Mouse (Mus musculus): Measurements from ENCODE around the gene Arl5a. TPM values are rescaled to one million over a fixed set of nuclear protein-coding genes. Genes with fewer than 3 reads are reported as not detected.
A peak's percentile ranks its signal among the peaks of the same experiment; 100 is the strongest.

Gene Arl5a
- polyA plus RNA-seq, 1 experiment from 2014 or later, result 21.9 TPM

DNA sequence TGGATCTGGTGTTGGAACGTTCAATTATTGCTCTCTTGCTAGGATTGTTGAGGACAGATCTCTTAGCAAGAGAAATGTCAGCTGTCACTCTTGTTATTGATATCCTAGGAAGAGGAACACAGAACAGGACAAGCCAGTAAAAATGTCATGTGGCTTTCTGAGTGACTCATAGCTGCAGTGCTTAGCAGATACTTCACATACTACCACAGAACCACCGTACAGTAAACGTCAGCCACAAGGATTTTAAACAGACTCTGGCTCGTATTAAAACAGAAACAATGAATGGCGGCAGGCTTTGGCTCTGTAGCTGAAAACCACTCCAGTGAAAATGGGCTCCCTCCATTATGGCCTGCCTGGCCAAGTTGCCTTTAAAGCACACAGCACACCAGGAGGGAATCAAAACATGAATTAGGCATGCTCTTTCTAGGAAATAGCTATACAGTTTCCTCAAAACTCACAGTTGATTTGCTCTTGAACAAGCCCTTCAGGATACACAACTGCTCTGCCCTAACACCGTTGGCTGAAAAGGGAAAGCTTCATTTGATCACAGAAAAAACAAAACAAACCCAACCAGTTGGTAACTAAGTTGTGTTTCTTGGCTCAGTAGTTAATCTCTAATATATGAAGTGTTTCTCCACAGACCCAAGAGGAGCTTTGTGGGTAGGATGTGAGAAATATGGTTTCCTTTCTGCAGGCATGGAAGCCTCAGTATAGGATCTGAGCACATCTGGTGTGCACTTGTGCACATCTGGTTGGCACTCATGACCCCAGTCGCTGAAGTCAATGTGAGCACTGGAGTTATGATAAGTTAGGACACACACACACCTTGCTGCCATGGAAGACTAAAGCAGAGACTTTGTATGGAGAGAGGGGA is 31.1 kb upstream of the Arl5a start:
- 69% methylated on average over 7 of the region's 7 CpGs for WGBS (ENCODE audit: insufficient replicate concordance)
- no peak for TF ChIP-seq EP300 (IDR thresholded peaks at IDR 0.05; ENCODE audit: low read depth)
- no peak for TF ChIP-seq CTCF (IDR thresholded peaks at IDR 0.05; ENCODE audit: low read depth)
- Histone ChIP-seq H3K36me3 (replicated peaks; ENCODE audit: insufficient read depth, low read length) (no peaks in the 10 kb centered on the region), H3K27ac (ENCODE audit: low read depth) (no peak overlapping the region), H3K4me3 (ENCODE audit: low read depth, low read length) (no peak overlapping the region), H3K27me3 (ENCODE audit: insufficient read depth, low read length) (no peaks in the 10 kb centered on the region), H3K9ac (replicated peaks) (no peak overlapping the region), H3K9me3 (ENCODE audit: low read length) (no peaks in the 10 kb centered on the region), H3K4me2 (ENCODE audit: low read depth, low read length) (no peak overlapping the region), H3K4me1 (ENCODE audit: insufficient read depth) (no peaks in the 10 kb centered on the region)
- ATAC-seq (no peak), DNase-seq (no peak)

DNA sequence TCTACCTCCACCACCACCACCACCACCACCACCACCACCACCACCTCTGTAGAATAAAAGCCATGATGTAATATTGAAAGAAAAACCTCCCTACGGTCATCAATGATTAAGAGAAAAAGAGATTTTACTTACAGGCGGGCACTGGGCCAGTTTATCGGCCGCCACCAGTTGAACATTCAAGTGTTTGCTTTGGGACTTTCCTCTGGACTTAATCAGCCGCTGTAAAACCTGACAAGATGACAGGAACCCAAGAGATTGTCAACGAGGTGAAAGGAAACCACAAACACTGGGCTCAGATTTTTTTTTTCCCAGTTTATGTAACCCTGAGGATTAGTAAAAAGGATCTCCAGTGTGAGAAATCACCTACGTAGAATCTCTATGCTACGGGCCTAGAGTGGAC is 25.1 kb upstream of the Arl5a start:
- ATAC-seq (no peak), DNase-seq (no peak)
- no peak overlapping the region for H3K27ac ChIP-seq (ENCODE audit: low read depth)
- no peaks in the 10 kb centered on the region for H3K9me3 ChIP-seq (ENCODE audit: low read length)
- TF ChIP-seq CTCF (IDR thresholded peaks at IDR 0.05; ENCODE audit: low read depth) (no peak), EP300 (IDR thresholded peaks at IDR 0.05; ENCODE audit: low read depth) (no peak)
- H3K27me3 ChIP-seq (ENCODE audit: insufficient read depth, low read length), result no peaks in the 10 kb centered on the region
- H3K4me1 ChIP-seq (ENCODE audit: insufficient read depth), result no peaks in the 10 kb centered on the region; the same call in 1 of the 2 replicates
- H3K9ac ChIP-seq (replicated peaks), result no peak overlapping the region
- 56% methylated on average over 8 of the region's 8 CpGs for WGBS (ENCODE audit: insufficient replicate concordance)
- H3K4me3 ChIP-seq (ENCODE audit: low read depth, low read length), result no peak overlapping the region
- H3K36me3 ChIP-seq (replicated peaks; ENCODE audit: insufficient read depth, low read length), result no peaks in the 10 kb centered on the region
- no peak overlapping the region for H3K4me2 ChIP-seq (ENCODE audit: low read depth, low read length)

DNA sequence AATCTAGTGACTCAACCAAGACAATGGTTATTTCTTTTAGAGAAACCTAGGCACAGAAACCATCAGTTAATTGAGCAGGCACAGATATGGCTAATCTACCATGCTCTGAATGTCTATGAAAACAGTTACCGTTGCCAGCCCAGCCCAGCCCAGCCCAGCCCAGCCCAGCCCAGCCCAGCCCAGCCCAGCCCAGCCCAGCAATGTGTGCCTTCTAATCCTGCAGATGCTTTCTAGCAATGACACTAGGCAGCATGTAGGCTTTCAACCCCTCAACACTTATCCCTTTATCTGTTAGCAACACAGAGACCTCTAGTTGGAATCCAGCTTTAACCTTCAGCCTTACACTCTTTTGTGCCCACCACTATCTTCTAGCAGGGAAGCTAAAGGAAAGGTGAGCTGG is 24.2 kb upstream of the Arl5a start:
- H3K27me3 ChIP-seq (ENCODE audit: insufficient read depth, low read length), result no peaks in the 10 kb centered on the region
- no peak overlapping the region for H3K4me3 ChIP-seq (ENCODE audit: low read depth, low read length)
- H3K9ac ChIP-seq (replicated peaks), result no peak overlapping the region
- DNase-seq (no peak), ATAC-seq (peak; percentile 85)
- H3K36me3 ChIP-seq (replicated peaks; ENCODE audit: insufficient read depth, low read length), result no peaks in the 10 kb centered on the region
- H3K4me1 ChIP-seq (ENCODE audit: insufficient read depth), result no peaks in the 10 kb centered on the region; the same call in 1 of the 2 replicates
- 53% methylated on average over 1 of the region's 1 CpGs for WGBS (ENCODE audit: insufficient replicate concordance)
- no peak for TF ChIP-seq EP300 (IDR thresholded peaks at IDR 0.05; ENCODE audit: low read depth)
- no peak for TF ChIP-seq CTCF (IDR thresholded peaks at IDR 0.05; ENCODE audit: low read depth)
- no peak overlapping the region for H3K27ac ChIP-seq (ENCODE audit: low read depth)
- no peaks in the 10 kb centered on the region for H3K9me3 ChIP-seq (ENCODE audit: low read length)
- no peak overlapping the region for H3K4me2 ChIP-seq (ENCODE audit: low read depth, low read length)

DNA sequence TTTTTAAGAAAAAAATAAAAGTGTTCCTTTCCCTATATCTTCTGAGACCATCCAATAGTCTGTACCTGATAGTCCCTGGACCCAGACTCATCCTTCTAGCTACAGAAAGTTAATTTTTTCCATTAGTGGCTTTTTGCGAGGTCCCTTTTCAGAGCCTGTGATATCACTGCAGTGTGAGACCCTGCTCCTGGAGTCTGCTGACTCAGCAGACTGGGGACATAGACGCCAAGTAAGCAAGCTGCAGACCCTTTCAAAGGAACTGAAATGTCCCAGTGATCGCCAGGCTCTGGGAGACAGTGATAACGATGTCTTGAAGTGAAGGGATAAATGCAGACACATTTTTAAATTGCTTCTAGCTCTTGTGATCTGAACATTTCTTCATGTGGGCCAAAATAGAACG is 21.9 kb upstream of the Arl5a start:
- no peaks in the 10 kb centered on the region for H3K27me3 ChIP-seq (ENCODE audit: insufficient read depth, low read length)
- no peak overlapping the region for H3K27ac ChIP-seq (ENCODE audit: low read depth)
- H3K9ac ChIP-seq (replicated peaks), result no peak overlapping the region
- no peaks in the 10 kb centered on the region; the same call in 1 of the 2 replicates for H3K4me1 ChIP-seq (ENCODE audit: insufficient read depth)
- no peak for TF ChIP-seq CTCF (IDR thresholded peaks at IDR 0.05; ENCODE audit: low read depth)
- no peak for TF ChIP-seq EP300 (IDR thresholded peaks at IDR 0.05; ENCODE audit: low read depth)
- DNase-seq, result no peak
- WGBS (ENCODE audit: insufficient replicate concordance), result 57% methylated on average over 5 of the region's 5 CpGs
- no peak overlapping the region for H3K4me3 ChIP-seq (ENCODE audit: low read depth, low read length)
- ATAC-seq, result no peak
- no peaks in the 10 kb centered on the region for H3K9me3 ChIP-seq (ENCODE audit: low read length)
- H3K4me2 ChIP-seq (ENCODE audit: low read depth, low read length), result no peak overlapping the region
- no peaks in the 10 kb centered on the region for H3K36me3 ChIP-seq (replicated peaks; ENCODE audit: insufficient read depth, low read length)

DNA sequence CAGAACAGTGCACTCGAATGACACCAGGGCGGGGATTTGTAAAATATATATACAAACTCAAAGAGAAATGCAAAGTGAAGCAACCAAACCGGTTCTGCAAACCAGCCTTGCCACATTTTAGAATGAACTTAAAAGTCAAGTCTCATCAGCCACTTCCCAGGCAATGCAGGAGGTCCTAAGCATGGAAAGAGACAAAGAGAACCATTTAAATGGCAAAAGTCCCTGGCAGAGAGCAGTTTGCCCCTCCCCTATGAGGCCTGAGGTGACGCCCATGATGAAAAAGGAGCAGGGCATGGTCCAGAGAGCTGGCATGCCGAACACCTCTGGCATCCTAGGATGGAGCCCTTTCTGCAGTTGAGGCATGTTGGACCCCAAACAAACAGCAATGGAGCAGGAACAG is 17.4 kb upstream of the Arl5a start:
- TF ChIP-seq CTCF (IDR thresholded peaks at IDR 0.05; ENCODE audit: low read depth) (no peak), EP300 (IDR thresholded peaks at IDR 0.05; ENCODE audit: low read depth) (no peak)
- H3K4me3 ChIP-seq (ENCODE audit: low read depth, low read length), result no peak overlapping the region
- H3K4me2 ChIP-seq (ENCODE audit: low read depth, low read length), result no peak overlapping the region
- no peaks in the 10 kb centered on the region for H3K27me3 ChIP-seq (ENCODE audit: insufficient read depth, low read length)
- no peak overlapping the region for H3K27ac ChIP-seq (ENCODE audit: low read depth)
- peaks cover 4% of the 10 kb centered on the region; the same call in 1 of the 2 replicates for H3K4me1 ChIP-seq (ENCODE audit: insufficient read depth)
- no peaks in the 10 kb centered on the region for H3K36me3 ChIP-seq (replicated peaks; ENCODE audit: insufficient read depth, low read length)
- no peaks in the 10 kb centered on the region for H3K9me3 ChIP-seq (ENCODE audit: low read length)
- ATAC-seq (no peak), DNase-seq (no peak)
- 65% methylated on average over 5 of the region's 5 CpGs for WGBS (ENCODE audit: insufficient replicate concordance)
- no peak overlapping the region for H3K9ac ChIP-seq (replicated peaks)

DNA sequence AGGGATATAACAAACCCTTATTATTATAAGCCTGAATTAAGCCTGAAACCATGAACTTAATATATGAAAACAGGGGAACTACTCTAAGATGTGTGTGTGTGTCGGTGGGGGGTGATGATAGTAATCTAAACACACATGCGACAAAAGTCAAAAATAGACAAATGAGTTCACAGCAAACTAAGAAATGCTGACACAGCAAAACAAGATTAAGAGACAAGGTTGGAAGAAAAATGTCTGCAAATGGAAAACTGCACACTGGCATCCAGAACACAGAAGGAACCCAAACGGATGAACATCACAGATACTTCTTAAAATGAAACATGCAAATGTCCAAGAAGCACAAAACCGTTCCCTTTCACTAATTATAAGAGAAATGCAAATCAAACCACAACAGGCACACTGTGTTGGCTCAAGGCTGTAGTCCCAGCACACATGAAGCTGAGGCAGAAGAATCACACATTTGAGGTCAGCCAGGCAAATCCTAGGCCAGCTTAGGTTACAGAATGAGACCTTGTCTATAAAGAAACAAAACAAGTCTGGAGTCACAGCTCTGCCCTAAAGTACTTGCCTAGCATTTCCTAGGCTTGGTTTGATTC is 15.8 kb upstream of the Arl5a start:
- WGBS (ENCODE audit: insufficient replicate concordance), result 69% methylated on average over 4 of the region's 4 CpGs
- DNase-seq, result no peak

More for the DNA sequence above, 15.8 kb upstream of the Arl5a start:
- ATAC-seq, result no peak
- H3K36me3 ChIP-seq (replicated peaks; ENCODE audit: insufficient read depth, low read length), result no peaks in the 10 kb centered on the region
- no peak overlapping the region for H3K27ac ChIP-seq (ENCODE audit: low read depth)
- TF ChIP-seq CTCF (IDR thresholded peaks at IDR 0.05; ENCODE audit: low read depth) (no peak), EP300 (IDR thresholded peaks at IDR 0.05; ENCODE audit: low read depth) (no peak)
- no peaks in the 10 kb centered on the region for H3K9me3 ChIP-seq (ENCODE audit: low read length)
- H3K27me3 ChIP-seq (ENCODE audit: insufficient read depth, low read length), result no peaks in the 10 kb centered on the region
- no peak overlapping the region for H3K4me3 ChIP-seq (ENCODE audit: low read depth, low read length)
- no peak overlapping the region for H3K4me2 ChIP-seq (ENCODE audit: low read depth, low read length)
- H3K9ac ChIP-seq (replicated peaks), result no peak overlapping the region
- peaks cover 4% of the 10 kb centered on the region; the same call in 1 of the 2 replicates for H3K4me1 ChIP-seq (ENCODE audit: insufficient read depth)
